Mouse (Mus musculus): ENCODE results near the gene Gpr89. TPM values are rescaled to one million over a fixed set of nuclear protein-coding genes. Genes with fewer than 3 reads are reported as not detected.

Gpr89 gene
- polyA plus RNA-seq, 1 experiment from 2014 or later, result 19.1 TPM

- H3K4me2 ChIP-seq (ENCODE audit: low read depth, low read length), result no peak overlapping the region
- 56% methylated on average over 4 of the region's 4 CpGs for WGBS (ENCODE audit: insufficient replicate concordance)
- no peak for ATAC-seq (ENCODE audit: low read depth)
Measured at GRCm38 (mm10) chr3:96854376-96854775, 50.8 kb downstream of the Gpr89 start.

GRCm38 (mm10) chr3:96852561-96852960, 52.6 kb downstream of the Gpr89 start:
- peaks cover 8% of the 10 kb centered on the region for H3K4me1 ChIP-seq (ENCODE audit: control insufficient read depth, low read depth, low read length)
- no peak for ATAC-seq (ENCODE audit: low read depth)
- H3K36me3 ChIP-seq (ENCODE audit: control insufficient read depth, insufficient read depth), result no peaks in the 10 kb centered on the region
- H3K9me3 ChIP-seq (replicated peaks; ENCODE audit: control insufficient read depth, low read length), result no peaks in the 10 kb centered on the region
- H3K4me2 ChIP-seq (ENCODE audit: low read depth, low read length), result no peak overlapping the region
- no peak overlapping the region for H3K9ac ChIP-seq (ENCODE audit: low read depth, low read length)
- no peaks in the 10 kb centered on the region for H3K27me3 ChIP-seq (ENCODE audit: control insufficient read depth, insufficient read depth, low read depth, low read length)
- H3K4me3 ChIP-seq (ENCODE audit: low read depth, low read length), result no peak overlapping the region
- H3K27ac ChIP-seq (ENCODE audit: low read length), result no peak overlapping the region
- WGBS (ENCODE audit: insufficient replicate concordance), result 42% methylated on average over 6 of the region's 6 CpGs

More at GRCm38 (mm10) chr3:96854376-96854775, 50.8 kb downstream of the Gpr89 start:
- H3K9ac ChIP-seq (ENCODE audit: low read depth, low read length), result no peak overlapping the region
- no peak overlapping the region for H3K27ac ChIP-seq (ENCODE audit: low read length)
- no peaks in the 10 kb centered on the region for H3K4me1 ChIP-seq (ENCODE audit: control insufficient read depth, low read depth, low read length)
- H3K27me3 ChIP-seq (ENCODE audit: control insufficient read depth, insufficient read depth, low read depth, low read length), result no peaks in the 10 kb centered on the region
- no peaks in the 10 kb centered on the region for H3K9me3 ChIP-seq (replicated peaks; ENCODE audit: control insufficient read depth, low read length)
- H3K4me3 ChIP-seq (ENCODE audit: low read depth, low read length), result no peak overlapping the region
- no peaks in the 10 kb centered on the region for H3K36me3 ChIP-seq (ENCODE audit: control insufficient read depth, insufficient read depth)

- Histone ChIP-seq H3K9me3 (replicated peaks; ENCODE audit: control insufficient read depth, low read length) (no peaks in the 10 kb centered on the region), H3K27me3 (ENCODE audit: control insufficient read depth, insufficient read depth, low read depth, low read length) (no peaks in the 10 kb centered on the region), H3K4me1 (ENCODE audit: control insufficient read depth, low read depth, low read length) (peaks cover 14% of the 10 kb centered on the region), H3K9ac (ENCODE audit: low read depth, low read length) (no peak overlapping the region), H3K36me3 (ENCODE audit: control insufficient read depth, insufficient read depth) (no peaks in the 10 kb centered on the region), H3K4me3 (ENCODE audit: low read depth, low read length) (no peak overlapping the region), H3K4me2 (ENCODE audit: low read depth, low read length) (no peak overlapping the region), H3K27ac (ENCODE audit: low read length) (no peak overlapping the region)
- ATAC-seq (ENCODE audit: low read depth), result 0 out of 2 replicates have a peak, but pooled peaks have one; percentile 32
- WGBS (ENCODE audit: insufficient replicate concordance), result 43% methylated on average over 2 of the region's 2 CpGs
Measured at GRCm38 (mm10) chr3:96849168-96849727, 55.9 kb downstream of the Gpr89 start.

- H3K27ac ChIP-seq (ENCODE audit: low read length), result no peak overlapping the region
- no peak overlapping the region for H3K9ac ChIP-seq (ENCODE audit: low read depth, low read length)
- H3K4me3 ChIP-seq (ENCODE audit: low read depth, low read length), result no peak overlapping the region
- no peaks in the 10 kb centered on the region for H3K27me3 ChIP-seq (ENCODE audit: control insufficient read depth, insufficient read depth, low read depth, low read length)
- ATAC-seq (ENCODE audit: low read depth), result peak; percentile 84
- H3K4me1 ChIP-seq (ENCODE audit: control insufficient read depth, low read depth, low read length), result peaks cover 14% of the 10 kb centered on the region
- H3K9me3 ChIP-seq (replicated peaks; ENCODE audit: control insufficient read depth, low read length), result no peaks in the 10 kb centered on the region
- no peaks in the 10 kb centered on the region for H3K36me3 ChIP-seq (ENCODE audit: control insufficient read depth, insufficient read depth)
- WGBS (ENCODE audit: insufficient replicate concordance), result 35% methylated on average over 7 of the region's 8 CpGs
- H3K4me2 ChIP-seq (ENCODE audit: low read depth, low read length), result no peak overlapping the region
Measured at GRCm38 (mm10) chr3:96848470-96848869, 56.7 kb downstream of the Gpr89 start.

GRCm38 (mm10) chr3:96847661-96848060, 57.5 kb downstream of the Gpr89 start:
- H3K4me1 ChIP-seq (ENCODE audit: control insufficient read depth, low read depth, low read length), result peaks cover 14% of the 10 kb centered on the region
- no peak overlapping the region for H3K4me3 ChIP-seq (ENCODE audit: low read depth, low read length)
- WGBS (ENCODE audit: insufficient replicate concordance), result 19% methylated on average over 6 of the region's 6 CpGs
- H3K4me2 ChIP-seq (ENCODE audit: low read depth, low read length), result no peak overlapping the region
- H3K27me3 ChIP-seq (ENCODE audit: control insufficient read depth, insufficient read depth, low read depth, low read length), result no peaks in the 10 kb centered on the region
- no peak overlapping the region for H3K27ac ChIP-seq (ENCODE audit: low read length)
- H3K9ac ChIP-seq (ENCODE audit: low read depth, low read length), result no peak overlapping the region
- ATAC-seq (ENCODE audit: low read depth), result no peak
- no peaks in the 10 kb centered on the region for H3K9me3 ChIP-seq (replicated peaks; ENCODE audit: control insufficient read depth, low read length)
- no peaks in the 10 kb centered on the region for H3K36me3 ChIP-seq (ENCODE audit: control insufficient read depth, insufficient read depth)

GRCm38 (mm10) chr3:96846985-96847384, 58.2 kb downstream of the Gpr89 start:
- Histone ChIP-seq H3K4me2 (ENCODE audit: low read depth, low read length) (no peak overlapping the region), H3K4me1 (ENCODE audit: control insufficient read depth, low read depth, low read length) (peaks cover 14% of the 10 kb centered on the region), H3K27ac (ENCODE audit: low read length) (no peak overlapping the region), H3K9ac (ENCODE audit: low read depth, low read length) (no peak overlapping the region), H3K36me3 (ENCODE audit: control insufficient read depth, insufficient read depth) (no peaks in the 10 kb centered on the region), H3K4me3 (ENCODE audit: low read depth, low read length) (no peak overlapping the region), H3K27me3 (ENCODE audit: control insufficient read depth, insufficient read depth, low read depth, low read length) (no peaks in the 10 kb centered on the region), H3K9me3 (replicated peaks; ENCODE audit: control insufficient read depth, low read length) (no peaks in the 10 kb centered on the region)
- ATAC-seq (ENCODE audit: low read depth), result no peak
- 38% methylated on average over 12 of the region's 12 CpGs for WGBS (ENCODE audit: insufficient replicate concordance)

GRCm38 (mm10) chr3:96845806-96846205, 59.3 kb downstream of the Gpr89 start:
- peaks cover 14% of the 10 kb centered on the region for H3K4me1 ChIP-seq (ENCODE audit: control insufficient read depth, low read depth, low read length)
- WGBS (ENCODE audit: insufficient replicate concordance), result 66% methylated on average over 9 of the region's 9 CpGs
- H3K9ac ChIP-seq (ENCODE audit: low read depth, low read length), result no peak overlapping the region
- no peaks in the 10 kb centered on the region for H3K36me3 ChIP-seq (ENCODE audit: control insufficient read depth, insufficient read depth)
- H3K27ac ChIP-seq (ENCODE audit: low read length), result no peak overlapping the region
- no peaks in the 10 kb centered on the region for H3K9me3 ChIP-seq (replicated peaks; ENCODE audit: control insufficient read depth, low read length)
- no peaks in the 10 kb centered on the region for H3K27me3 ChIP-seq (ENCODE audit: control insufficient read depth, insufficient read depth, low read depth, low read length)
- H3K4me2 ChIP-seq (ENCODE audit: low read depth, low read length), result no peak overlapping the region
- ATAC-seq (ENCODE audit: low read depth), result no peak
- H3K4me3 ChIP-seq (ENCODE audit: low read depth, low read length), result no peak overlapping the region

GRCm38 (mm10) chr3:96845191-96845590, 60.0 kb downstream of the Gpr89 start:
- Histone ChIP-seq H3K36me3 (ENCODE audit: control insufficient read depth, insufficient read depth) (no peaks in the 10 kb centered on the region), H3K27me3 (ENCODE audit: control insufficient read depth, insufficient read depth, low read depth, low read length) (no peaks in the 10 kb centered on the region)
- no peak for ATAC-seq (ENCODE audit: low read depth)

GRCm38 (mm10) chr3:96838996-96839645, 66.0 kb downstream of the Gpr89 start:
- no peaks in the 10 kb centered on the region for H3K36me3 ChIP-seq (ENCODE audit: control insufficient read depth, insufficient read depth)
- H3K4me3 ChIP-seq (ENCODE audit: low read depth, low read length), result no peak overlapping the region
- no peaks in the 10 kb centered on the region for H3K4me1 ChIP-seq (ENCODE audit: control insufficient read depth, low read depth, low read length)
- H3K9me3 ChIP-seq (replicated peaks; ENCODE audit: control insufficient read depth, low read length), result no peaks in the 10 kb centered on the region
- H3K27ac ChIP-seq (ENCODE audit: low read length), result no peak overlapping the region
- H3K4me2 ChIP-seq (ENCODE audit: low read depth, low read length), result no peak overlapping the region
- no peaks in the 10 kb centered on the region for H3K27me3 ChIP-seq (ENCODE audit: control insufficient read depth, insufficient read depth, low read depth, low read length)
- WGBS (ENCODE audit: insufficient replicate concordance), result 50% methylated on average over 7 of the region's 7 CpGs
- H3K9ac ChIP-seq (ENCODE audit: low read depth, low read length), result no peak overlapping the region
- ATAC-seq (ENCODE audit: low read depth), result 0 out of 2 replicates have a peak, but pooled peaks have one; percentile 41

More at GRCm38 (mm10) chr3:96845191-96845590, 60.0 kb downstream of the Gpr89 start:
- Histone ChIP-seq H3K9me3 (replicated peaks; ENCODE audit: control insufficient read depth, low read length) (no peaks in the 10 kb centered on the region), H3K4me1 (ENCODE audit: control insufficient read depth, low read depth, low read length) (peaks cover 14% of the 10 kb centered on the region), H3K4me2 (ENCODE audit: low read depth, low read length) (no peak overlapping the region), H3K9ac (ENCODE audit: low read depth, low read length) (no peak overlapping the region), H3K27ac (ENCODE audit: low read length) (no peak overlapping the region), H3K4me3 (ENCODE audit: low read depth, low read length) (no peak overlapping the region)
- 72% methylated on average over 6 of the region's 6 CpGs for WGBS (ENCODE audit: insufficient replicate concordance)

All from liver, embryonic 16.5 days (tissue).